16 mouse cellular contexts compared by ENCODE assay signal in genomic region chr10:93932020-93932419, GRCm38 (mm10). TPM values are rescaled to one million over a fixed set of nuclear protein-coding genes. Genes with fewer than 3 reads are reported as not detected.
DNase-seq lines count a peak whose midpoint lies in the region; TF ChIP-seq lines count a peak whose summit lies in the region.
"Had no signal": no experiment of that assay in that cellular context is flagged by ENCODE, and none has a peak within 500 bp of the region (broad histone marks: within the 10 kb centered on the region; RNA-seq: fewer than 3 reads in every experiment).

No protein-coding gene starts in this region.

- H3K4me3 ChIP-seq in MEL (ENCODE audit: control insufficient read depth in 1 of 2, insufficient read depth in 1 of 2, low read depth in 2 of 2, low read length in 2 of 2) = no peak overlapping the region
- H3K4me3 ChIP-seq in thymus, adult 2 months (ENCODE audit: control insufficient read depth, insufficient read depth, low read length) = no peak overlapping the region
- H3K4me3 ChIP-seq: forebrain, embryonic 15.5 days; heart, embryonic 15.5 days; hindbrain, embryonic 13.5 days had no signal

- peaks cover 0 to 7% of the 10 kb centered on the region in 2 experiments; a peak in 2 of 4 replicates for H3K36me3 ChIP-seq in MEL (ENCODE audit: control insufficient read depth in 1 of 2, insufficient read depth in 2 of 2, low read length in 2 of 2)
- H3K36me3 ChIP-seq in thymus, adult 2 months (ENCODE audit: control insufficient read depth, insufficient read depth, low read length) = no peaks in the 10 kb centered on the region
- H3K36me3 ChIP-seq: forebrain, embryonic 15.5 days; heart, embryonic 15.5 days; hindbrain, embryonic 13.5 days had no signal

- no peak for TF ChIP-seq RAD21 in MEL (IDR thresholded peaks at IDR 0.05; ENCODE audit: low read depth, low read length)

- no peak overlapping the region for H3K27ac ChIP-seq in MEL (ENCODE audit: control insufficient read depth, low read depth, low read length)
- peak overlapping the region; percentile 76 for H3K27ac ChIP-seq in thymus, adult 2 months (ENCODE audit: control insufficient read depth, insufficient read depth, low read length)
- H3K27ac ChIP-seq: forebrain, embryonic 15.5 days; heart, embryonic 15.5 days; hindbrain, embryonic 13.5 days had no signal

- TF ChIP-seq EP300 in MEL (IDR thresholded peaks at IDR 0.05; ENCODE audit: low read depth in 1 of 2, low read length in 2 of 2) = no peak

- H3K27me3 ChIP-seq in MEL (ENCODE audit: control insufficient read depth in 1 of 2, insufficient read depth in 2 of 2, low read length in 2 of 2) = no peaks in the 10 kb centered on the region
- H3K27me3 ChIP-seq in thymus, adult 2 months (ENCODE audit: control insufficient read depth, insufficient read depth, low read length) = no peaks in the 10 kb centered on the region
- H3K27me3 ChIP-seq: forebrain, embryonic 15.5 days; heart, embryonic 15.5 days; hindbrain, embryonic 13.5 days had no signal

- no peak for TF ChIP-seq CTCF in MEL (IDR thresholded peaks at IDR 0.05 in 2 of 3, conservative IDR thresholded peaks at IDR 0.05 in 1 of 3; ENCODE audit: control insufficient read depth in 1 of 3, insufficient read depth in 1 of 3, low read depth in 2 of 3, low read length in 3 of 3, poor library complexity in 1 of 3, severe bottlenecking in 1 of 3)
- no peak for TF ChIP-seq CTCF in thymus, adult 2 months (IDR thresholded peaks at IDR 0.05; ENCODE audit: borderline replicate concordance, control insufficient read depth, extremely low read depth, insufficient read depth, low read length, poor library complexity)

- peak; percentile 0 for DNase-seq in heart, adult 11 months
- DNase-seq in heart, adult 9 months (ENCODE audit: low spot score in 2 of 2) = no peak
- no peak for DNase-seq in MEL (ENCODE audit: low read depth, low spot score)
- DNase-seq in thymus, adult 2 months = no peak
- DNase-seq in thymus, postnatal 25 days = peak; percentile 50
- DNase-seq in urinary bladder, postnatal 4 days (ENCODE audit: low spot score in 2 of 2) = no peak
- no peak for DNase-seq in spleen, postnatal 10 days (ENCODE audit: low spot score in 2 of 2)
- DNase-seq: adrenal gland, adult 8-10 months; adrenal gland, postnatal 36 days; cerebellum, adult 2 months; cerebellum, postnatal 10 days; gastrocnemius, postnatal 10 days; heart, postnatal 14 days had no signal

- no peak for TF ChIP-seq POLR2A in MEL (IDR thresholded peaks at IDR 0.05; ENCODE audit: control insufficient read depth in 1 of 2, insufficient read depth in 1 of 2, low read depth in 1 of 2, low read length in 2 of 2, poor library complexity in 1 of 2)
- no peak for TF ChIP-seq POLR2A in thymus, adult 2 months (IDR thresholded peaks at IDR 0.05; ENCODE audit: control insufficient read depth, extremely low read depth, insufficient read depth, low read length, poor library complexity)

- H3K9me3 ChIP-seq in MEL (replicated peaks; ENCODE audit: insufficient read depth, low read length) = no peaks in the 10 kb centered on the region
- H3K9me3 ChIP-seq: forebrain, embryonic 15.5 days; heart, embryonic 15.5 days had no signal

- peaks cover 0 to 16% of the 10 kb centered on the region in 2 experiments; a peak in 3 of 4 replicates for H3K4me1 ChIP-seq in MEL (ENCODE audit: control insufficient read depth in 1 of 2, insufficient read depth in 2 of 2, low read length in 2 of 2)
- H3K4me1 ChIP-seq in thymus, adult 2 months (replicated peaks; ENCODE audit: control insufficient read depth, insufficient read depth, low read length) = peaks cover 28% of the 10 kb centered on the region

- WGBS in thymus, adult 2 months = 28% methylated on average over 5 of the region's 5 CpGs

- H3K79me2 ChIP-seq in MEL (ENCODE audit: control insufficient read depth, insufficient read depth, low read length, poor library complexity) = no peaks in the 10 kb centered on the region

- no peak overlapping the region for H3K9ac ChIP-seq in MEL (ENCODE audit: control insufficient read depth, low read depth, low read length, poor library complexity, severe bottlenecking)
- H3K9ac ChIP-seq: forebrain, embryonic 15.5 days; heart, embryonic 15.5 days; hindbrain, embryonic 13.5 days had no signal

TF ChIP-seq in MEL, 35 proteins besides CTCF, POLR2A, EP300 and RAD21:
- TF ChIP-seq ZNF384 (IDR thresholded peaks at IDR 0.05; ENCODE audit: low read depth, low read length) (peak; percentile 63), TCF12 (IDR thresholded peaks at IDR 0.05; ENCODE audit: low read depth, low read length) (no peak)

RNA-seq across cellular contexts. Expression of gene Metap2, which starts 35.1 kb away (rescaled TPM):
- 326 and 387 TPM in 2 replicates for total RNA-seq in MEL (2012; rRNA removed)
- 1,000 to 10,000 TPM in 1 of 2 experiments, 100 to 1,000 TPM in 1; 921 to 2,567 TPM for polyA plus RNA-seq in MEL (2012; ENCODE audit: insufficient read depth in 1 of 2, insufficient read length in 2 of 2, low read depth in 1 of 2, low replicate concordance in 2 of 2, missing spikeins in 1 of 2)
- polyA plus RNA-seq in thymus, adult 2 months (2012; rRNA removed) = 58.1 and 60.5 TPM in 2 replicates

Comparison
In these comparisons a context has a peak if more than half of its experiments do, and no peak if none do; other contexts are left out.
1. DNase-seq: peak in heart, adult 11 months (single experiment) and thymus, postnatal 25 days (single experiment); none in heart, adult 9 months (0 of 2), MEL (single experiment), thymus, adult 2 months (single experiment), urinary bladder, postnatal 4 days (0 of 2) and spleen, postnatal 10 days (0 of 2).
2. RNA of gene Metap2, which starts 35.1 kb away (polyA plus RNA-seq): 921 to 2,567 TPM in MEL; 58.1 to 60.5 TPM in thymus, adult 2 months; every median in the first group is over 10 times any median in the second.